Comparison of ENCODE assay signal across 16 mouse cellular contexts in genomic region chr6:142998221-142998999, GRCm38 (mm10). TPM values are rescaled to one million over a fixed set of nuclear protein-coding genes. Genes with fewer than 3 reads are reported as not detected.
DNase-seq lines count a peak whose midpoint lies in the region; ATAC-seq lines count a peak whose summit lies in the region.
"Had no signal": no experiment of that assay in that cellular context is flagged by ENCODE, and none has a peak within 500 bp of the region (broad histone marks: within the 10 kb centered on the region; RNA-seq: fewer than 3 reads in every experiment).

No protein-coding gene starts in this region.

- no peak overlapping the region for H3K4me3 ChIP-seq in neural tube, embryonic 14.5 days (ENCODE audit: low read depth, low read length)
- H3K4me3 ChIP-seq in midbrain, embryonic 13.5 days (replicated peaks) = no peak overlapping the region
- H3K4me3 ChIP-seq: layer of hippocampus, adult 2 months had no signal

- DNase-seq in gastrocnemius, adult 18-20 months (ENCODE audit: low spot score) = peak; percentile 35
- DNase-seq in gastrocnemius, postnatal 4 days (ENCODE audit: low spot score in 2 of 2) = no peak
- peak; percentile 71 for DNase-seq in kidney, adult 11 months
- no peak for DNase-seq in kidney, postnatal 4 days
- no peak for DNase-seq in neural tube, embryonic 10.5 days (ENCODE audit: extremely low spot score, low spot score)
- DNase-seq in spleen, postnatal 10 days (ENCODE audit: low spot score in 2 of 2) = no peak
- DNase-seq: cerebellum, postnatal 10 days; heart, postnatal 4 days; liver; right cerebral cortex, postnatal 14 days; thymus, postnatal 36 days had no signal

- no peak overlapping the region for H3K9ac ChIP-seq in neural tube, embryonic 14.5 days (replicated peaks; ENCODE audit: low read depth, low read length)
- no peak overlapping the region for H3K9ac ChIP-seq in midbrain, embryonic 13.5 days (replicated peaks)

- WGBS in neural tube, embryonic 14.5 days = 61% methylated on average over 12 of the region's 12 CpGs
- 78% methylated on average over 12 of the region's 12 CpGs for whole genome bisulfite sequencing in midbrain, embryonic 13.5 days

- ATAC-seq in neural tube, embryonic 14.5 days (ENCODE audit: low read depth) = peak; percentile 52; the same call in 1 of the 2 replicates
- ATAC-seq in midbrain, embryonic 13.5 days = no peak

- no peaks in the 10 kb centered on the region for H3K36me3 ChIP-seq in neural tube, embryonic 14.5 days (ENCODE audit: control insufficient read depth, insufficient read depth, low read length)
- no peaks in the 10 kb centered on the region for H3K36me3 ChIP-seq in midbrain, embryonic 13.5 days

- no peaks in the 10 kb centered on the region for H3K9me3 ChIP-seq in neural tube, embryonic 14.5 days (ENCODE audit: control insufficient read depth, low read length)
- H3K9me3 ChIP-seq in midbrain, embryonic 13.5 days = no peaks in the 10 kb centered on the region

- no peaks in the 10 kb centered on the region for H3K27me3 ChIP-seq in neural tube, embryonic 14.5 days (ENCODE audit: control insufficient read depth, insufficient read depth, low read length)
- no peaks in the 10 kb centered on the region for H3K27me3 ChIP-seq in midbrain, embryonic 13.5 days

- H3K4me1 ChIP-seq in neural tube, embryonic 14.5 days (ENCODE audit: control insufficient read depth, insufficient read depth, low read length) = peaks cover 9% of the 10 kb centered on the region; the same call in 1 of the 2 replicates
- peaks cover 17% of the 10 kb centered on the region for H3K4me1 ChIP-seq in midbrain, embryonic 13.5 days (replicated peaks)

- H3K27ac ChIP-seq in neural tube, embryonic 14.5 days (ENCODE audit: low read depth, low read length) = no peak overlapping the region
- no peak overlapping the region for H3K27ac ChIP-seq in midbrain, embryonic 13.5 days
- H3K27ac ChIP-seq: layer of hippocampus, adult 2 months had no signal

- H3K4me2 ChIP-seq in neural tube, embryonic 14.5 days (ENCODE audit: low read depth, low read length) = no peak overlapping the region
- no peak overlapping the region for H3K4me2 ChIP-seq in midbrain, embryonic 13.5 days (replicated peaks)

RNA-seq across cellular contexts. Expression of gene St8sia1, which starts 34.2 kb away (rescaled TPM):
- under 1 TPM; 0.19 to 0.30 TPM for total RNA-seq in gastrocnemius, adult 18-20 months (2021)
- total RNA-seq in gastrocnemius, postnatal 4 days (2021) = under 1 TPM; 0.47 to 0.52 TPM
- polyA plus RNA-seq in neural tube, embryonic 14.5 days (2014; fragmentation: Nextera tagmentation; extraction: Ambion mirVana) = 8.2 and 9.5 TPM in 2 replicates
- polyA plus RNA-seq in midbrain, embryonic 13.5 days (2015; fragmentation: Nextera tagmentation; extraction: Ambion mirVana) = 8.0 and 8.4 TPM in 2 replicates
- total RNA-seq: MEL had no signal
- polyA plus RNA-seq: C2C12 had no signal

Comparison
In these comparisons a context has a peak if more than half of its experiments do, and no peak if none do; other contexts are left out.
1. DNase-seq: peak in gastrocnemius, adult 18-20 months (single experiment) and kidney, adult 11 months (single experiment); none in gastrocnemius, postnatal 4 days (0 of 2), kidney, postnatal 4 days (0 of 2), neural tube, embryonic 10.5 days (single experiment) and spleen, postnatal 10 days (0 of 2).